Comparison of ENCODE assay signal across 27 mouse cellular contexts in genomic region chr4:63740761-63741160, GRCm38 (mm10). TPM values are rescaled to one million over a fixed set of nuclear protein-coding genes. Genes with fewer than 3 reads are reported as not detected.
"Had no signal": no experiment of that assay in that cellular context is flagged by ENCODE, and none has a peak within 500 bp of the region (broad histone marks: within the 10 kb centered on the region; RNA-seq: fewer than 3 reads in every experiment).

No protein-coding gene starts in this region.

- H3K9ac ChIP-seq: liver, embryonic 13.5 days; liver, embryonic 15.5 days; liver, postnatal 0 days; lung, embryonic 15.5 days; midbrain, embryonic 13.5 days; neural tube, embryonic 13.5 days; neural tube, embryonic 15.5 days; stomach, embryonic 15.5 days had no signal

- ATAC-seq: liver, postnatal 0 days; lung, postnatal 0 days; midbrain, embryonic 13.5 days; midbrain, embryonic 16.5 days had no signal

- H3K27ac ChIP-seq: liver, embryonic 13.5 days; liver, embryonic 15.5 days; lung, embryonic 15.5 days; macrophage; midbrain, embryonic 10.5 days; midbrain, embryonic 13.5 days; neural tube, embryonic 13.5 days; neural tube, embryonic 15.5 days; stomach, embryonic 15.5 days; stomach, postnatal 0 days had no signal

- H3K4me1 ChIP-seq: midbrain, embryonic 13.5 days had no signal

- H3K27me3 ChIP-seq: liver, embryonic 13.5 days; liver, embryonic 15.5 days; lung, embryonic 15.5 days; midbrain, embryonic 13.5 days; neural tube, embryonic 13.5 days; neural tube, embryonic 15.5 days; stomach, embryonic 15.5 days had no signal

- H3K36me3 ChIP-seq: liver, embryonic 13.5 days; liver, embryonic 15.5 days; lung, embryonic 15.5 days; midbrain, embryonic 10.5 days; midbrain, embryonic 13.5 days; neural tube, embryonic 13.5 days; neural tube, embryonic 15.5 days; stomach, embryonic 15.5 days had no signal

- DNase-seq: liver, embryonic 13.5 days; liver, postnatal 0 days; lung, adult 2 months; lung, postnatal 14 days; lung, postnatal 36 days; retina, postnatal 1 day; right cerebral cortex, adult 18-20 months; right cerebral cortex, postnatal 25 days; right cerebral cortex, postnatal 4 days; spleen, adult 18-20 months; thymus, adult 2 months; thymus, postnatal 25 days; thymus, postnatal 4 days had no signal

- H3K4me3 ChIP-seq: liver, embryonic 13.5 days; liver, embryonic 15.5 days; lung, embryonic 15.5 days; midbrain, embryonic 10.5 days; midbrain, embryonic 13.5 days; myocyte; neural tube, embryonic 13.5 days; neural tube, embryonic 15.5 days; stomach, embryonic 15.5 days had no signal

- H3K9me3 ChIP-seq: liver, embryonic 13.5 days; liver, embryonic 15.5 days; lung, embryonic 15.5 days; midbrain, embryonic 10.5 days; midbrain, embryonic 13.5 days; neural tube, embryonic 13.5 days; neural tube, embryonic 15.5 days; stomach, embryonic 15.5 days had no signal

- H3K4me2 ChIP-seq: liver, embryonic 13.5 days; liver, embryonic 15.5 days; lung, embryonic 15.5 days; midbrain, embryonic 13.5 days; neural tube, embryonic 13.5 days; neural tube, embryonic 15.5 days; stomach, embryonic 15.5 days had no signal

RNA-seq across cellular contexts. Expression of gene Tnfsf15, which starts 4.2 kb away (rescaled TPM):
- total RNA-seq: megakaryocyte-erythroid progenitor cell, adult 5-6 weeks had no signal
- polyA plus RNA-seq: liver, postnatal 0 days; midbrain, embryonic 10.5 days; midbrain, embryonic 13.5 days; midbrain, embryonic 16.5 days; neural tube, embryonic 11.5 days; neural tube, embryonic 13.5 days; neural tube, embryonic 15.5 days had no signal
